Mouse (Mus musculus): ENCODE measurements at regions not wholly inside any gene's neighbourhood (a gene's known extent, or its start where the extent isn't known, plus 50 kb on each side); places are given as distances from the start of the nearest gene placed in this dataset.

GRCm38 (mm10) chr14:86487285-86487897, 653.6 kb downstream of the Diaph3 start:
- TF ChIP-seq POLR2A (IDR thresholded peaks at IDR 0.05; ENCODE audit: insufficient read length, low read depth), result no peak
- no peak for TF ChIP-seq MAX (IDR thresholded peaks at IDR 0.05; ENCODE audit: low read depth)
- no peak for TF ChIP-seq MYOD1 (IDR thresholded peaks at IDR 0.05; ENCODE audit: control insufficient read depth in 1 of 3, insufficient read length in 2 of 3, low read depth in 2 of 3)
- TF ChIP-seq TCF12 (IDR thresholded peaks at IDR 0.05; ENCODE audit: insufficient read depth, poor library complexity, severe bottlenecking), result no peak
- no peak for TF ChIP-seq TCF3 (IDR thresholded peaks at IDR 0.05; ENCODE audit: insufficient read length, low read depth)
- no peak for TF ChIP-seq E2F4 (IDR thresholded peaks at IDR 0.05; ENCODE audit: insufficient read depth)

All from myocyte (in vitro differentiated cells).